13 mouse cellular contexts compared by ENCODE assay signal in genomic region chr17:83819503-83819902, GRCm38 (mm10). TPM values are rescaled to one million over a fixed set of nuclear protein-coding genes. Genes with fewer than 3 reads are reported as not detected.
DNase-seq lines count a peak whose midpoint lies in the region; ATAC-seq and TF ChIP-seq lines count a peak whose summit lies in the region.
"Had no signal": no experiment of that assay in that cellular context is flagged by ENCODE, and none has a peak within 500 bp of the region (broad histone marks: within the 10 kb centered on the region; RNA-seq: fewer than 3 reads in every experiment).

No protein-coding gene starts in this region.

- intact Hi-C loops in left cerebral cortex, postnatal 4 days (cut with DNase I): no loop called here
- intact Hi-C loops in left cerebral cortex, adult 2 months (cut with DNase I): no loop called here

- ATAC-seq in heart, embryonic 16.5 days (replicated peaks; ENCODE audit: extremely low read depth, insufficient read depth, low FRiP score): peak; percentile 33; the same call in 1 of the 2 replicates
- ATAC-seq: inflammation-experienced regulatory T-cells, adult 6 months had no signal

- no peak overlapping the region for H3K9ac ChIP-seq in heart, embryonic 16.5 days (ENCODE audit: low read length)

- peaks cover 17% of the 10 kb centered on the region for H3K4me1 ChIP-seq in heart, embryonic 16.5 days (ENCODE audit: control insufficient read depth, insufficient read depth, low read length)

- no peak overlapping the region for H3K27ac ChIP-seq in heart, embryonic 16.5 days (ENCODE audit: low read length)
- no peak overlapping the region for H3K27ac ChIP-seq in left cerebral cortex, adult 2 months

- H3K9me3 ChIP-seq in heart, embryonic 16.5 days (replicated peaks; ENCODE audit: control insufficient read depth, low read length): no peaks in the 10 kb centered on the region

- no peak for TF ChIP-seq CTCF in left cerebral cortex, adult 2 months (IDR thresholded peaks at IDR 0.05)

- H3K36me3 ChIP-seq in heart, embryonic 16.5 days (ENCODE audit: control insufficient read depth, insufficient read depth): no peaks in the 10 kb centered on the region

- H3K4me2 ChIP-seq in heart, embryonic 16.5 days (ENCODE audit: low read depth, low read length): no peak overlapping the region

- peak; percentile 28 to 39 for DNase-seq in cerebellum, postnatal 10 days
- no peak for DNase-seq in cerebellum, adult 18-20 months
- DNase-seq in heart, adult 8-10 months (ENCODE audit: low spot score): no peak
- peak; percentile 37 for DNase-seq in left cerebral cortex, postnatal 4 days
- no peak for DNase-seq in left cerebral cortex, adult 2 months (ENCODE audit: extremely low spot score in 1 of 2, low spot score in 2 of 2)
- peak; percentile 24 for DNase-seq in MN1 (ENCODE audit: low spot score)
- no peak for DNase-seq in B cell, adult 2 months
- DNase-seq: cerebellum, adult 2 months; layer of hippocampus, postnatal 36 days; midbrain, embryonic 14.5 days; right cerebral cortex, postnatal 4 days had no signal

- H3K4me3 ChIP-seq in heart, embryonic 16.5 days (ENCODE audit: low read length): no peak overlapping the region
- H3K4me3 ChIP-seq in left cerebral cortex, adult 2 months: no peak overlapping the region

- 45% methylated on average over 8 of the region's 8 CpGs for WGBS in heart, embryonic 16.5 days

- no peaks in the 10 kb centered on the region for H3K27me3 ChIP-seq in heart, embryonic 16.5 days (ENCODE audit: control insufficient read depth, insufficient read depth, low read length)

RNA-seq across cellular contexts. Expression of gene Haao, which starts 28.3 kb away (rescaled TPM):
- polyA plus RNA-seq in heart, embryonic 16.5 days (2015; fragmentation: Nextera tagmentation; extraction: Ambion mirVana): 0.67 and 1.7 TPM in 2 replicates
- total RNA-seq in heart, adult 8-10 months (2022): under 1 TPM in 1 of 4 experiments, not detected in 3; 0.56 TPM
- total RNA-seq in left cerebral cortex, postnatal 4 days (2021): under 1 TPM in 1 of 2 experiments, not detected in 1; 0.20 TPM
- not detected for total RNA-seq in left cerebral cortex, adult 2 months (2021)
- total RNA-seq: layer of hippocampus, postnatal 36 days had no signal

Comparison
In these comparisons a context has a peak if more than half of its experiments do, and no peak if none do; other contexts are left out.
1. DNase-seq: peak in cerebellum, postnatal 10 days (2 of 2), left cerebral cortex, postnatal 4 days (single experiment) and MN1 (single experiment); none in cerebellum, adult 18-20 months (0 of 2), heart, adult 8-10 months (single experiment), left cerebral cortex, adult 2 months (0 of 2) and B cell, adult 2 months (0 of 2).